Mouse (Mus musculus): ENCODE results near the gene Pcbp1. TPM values are rescaled to one million over a fixed set of nuclear protein-coding genes. Genes with fewer than 3 reads are reported as not detected.
"Not testable (repeated sequence)": the region's sequence is repeated elsewhere in the genome, so short reads cannot be mapped to it uniquely, and the experiment has no call there.

The Pcbp1 gene
- polyA plus RNA-seq, 1 experiment = 166 TPM

GRCm38 (mm10) chr6:86495661-86496060 is 30.5 kb downstream of the Pcbp1 start:
- WGBS = 55% methylated on average over 3 of the region's 3 CpGs
- H3K27ac ChIP-seq (ENCODE audit: insufficient read depth, low read depth, low read length) = peak overlapping the region; percentile 80
- H3K36me3 ChIP-seq (ENCODE audit: control insufficient read depth, insufficient read depth, low read length) = no peaks in the 10 kb centered on the region
- H3K27me3 ChIP-seq (replicated peaks; ENCODE audit: control insufficient read depth, insufficient read depth, low read length) = no peaks in the 10 kb centered on the region
- TF ChIP-seq POLR2A (IDR thresholded peaks at IDR 0.05; ENCODE audit: low read depth, low read length) (no peak), CTCF (conservative IDR thresholded peaks at IDR 0.05; ENCODE audit: insufficient read depth, insufficient read length, low read depth, low read length) (no peak)
- no peak overlapping the region for H3K4me3 ChIP-seq (ENCODE audit: insufficient read depth, low read depth, low read length)
- H3K4me1 ChIP-seq (ENCODE audit: control insufficient read depth, insufficient read depth, low read length) = peaks cover 11% of the 10 kb centered on the region; the same call in 1 of the 2 replicates
- no peak for DNase-seq

GRCm38 (mm10) chr6:86494767-86495166 is 31.4 kb downstream of the Pcbp1 start:
- Histone ChIP-seq H3K27ac (ENCODE audit: insufficient read depth, low read depth, low read length) (no peak overlapping the region), H3K4me3 (ENCODE audit: insufficient read depth, low read depth, low read length) (no peak overlapping the region), H3K36me3 (ENCODE audit: control insufficient read depth, insufficient read depth, low read length) (no peaks in the 10 kb centered on the region), H3K27me3 (replicated peaks; ENCODE audit: control insufficient read depth, insufficient read depth, low read length) (no peaks in the 10 kb centered on the region), H3K4me1 (ENCODE audit: control insufficient read depth, insufficient read depth, low read length) (peaks cover 11% of the 10 kb centered on the region; the same call in 1 of the 2 replicates)
- 98% methylated on average over 7 of the region's 7 CpGs for WGBS
- no peak for DNase-seq
- peak; percentile 25; the same call in 1 of the 2 replicates for TF ChIP-seq CTCF (conservative IDR thresholded peaks at IDR 0.05; ENCODE audit: insufficient read depth, insufficient read length, low read depth, low read length)
- TF ChIP-seq POLR2A (IDR thresholded peaks at IDR 0.05; ENCODE audit: low read depth, low read length) = no peak

DNA sequence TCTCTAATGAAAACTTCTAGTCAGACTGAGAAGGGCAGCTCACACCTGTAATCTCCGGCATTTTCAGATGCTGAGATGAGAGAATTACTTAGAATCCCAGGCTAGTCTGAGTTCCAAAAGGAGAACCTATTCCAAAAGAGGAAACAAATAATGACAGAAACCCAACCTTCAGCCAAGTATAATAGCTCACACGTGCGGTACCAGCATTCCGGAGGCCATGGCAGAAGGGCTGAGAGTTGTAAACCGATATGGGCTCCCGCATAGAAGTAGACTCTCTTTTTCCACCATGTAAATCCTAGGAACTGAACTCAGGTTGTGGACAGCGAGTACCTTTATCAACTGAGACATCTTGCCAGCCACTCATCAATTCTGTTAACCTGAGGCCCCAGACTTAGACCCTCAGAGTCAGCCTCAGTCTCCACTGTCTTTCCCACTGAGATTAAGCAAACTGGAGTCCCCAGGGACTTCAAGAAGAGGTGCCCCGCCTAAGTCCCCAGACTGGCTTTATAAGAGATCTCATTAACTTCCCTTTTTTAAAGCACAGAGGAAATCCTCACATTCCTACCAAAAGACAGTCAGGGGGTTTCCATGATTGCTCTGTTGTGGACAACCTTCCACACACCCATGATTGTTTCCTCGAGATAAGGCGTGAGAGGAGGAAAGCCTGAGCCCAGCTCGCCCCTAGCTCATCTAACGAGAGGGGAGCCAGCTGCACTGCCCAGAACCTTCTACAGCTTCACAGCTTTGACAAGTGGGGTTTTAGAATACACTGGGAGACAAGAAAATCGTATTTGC is 32.5 kb downstream of the Pcbp1 start:
- TF ChIP-seq POLR2A (IDR thresholded peaks at IDR 0.05; ENCODE audit: low read depth, low read length) (no peak), CTCF (conservative IDR thresholded peaks at IDR 0.05; ENCODE audit: insufficient read depth, insufficient read length, low read depth, low read length) (no peak)
- Histone ChIP-seq H3K27me3 (replicated peaks; ENCODE audit: control insufficient read depth, insufficient read depth, low read length) (no peaks in the 10 kb centered on the region), H3K4me1 (ENCODE audit: control insufficient read depth, insufficient read depth, low read length) (peaks cover 11% of the 10 kb centered on the region; the same call in 1 of the 2 replicates), H3K27ac (ENCODE audit: insufficient read depth, low read depth, low read length) (peak overlapping the region; percentile 53), H3K36me3 (ENCODE audit: control insufficient read depth, insufficient read depth, low read length) (no peaks in the 10 kb centered on the region), H3K4me3 (ENCODE audit: insufficient read depth, low read depth, low read length) (no peak overlapping the region)
- 59% methylated on average over 13 of the region's 13 CpGs for WGBS
- peak; percentile 54 for DNase-seq

DNA sequence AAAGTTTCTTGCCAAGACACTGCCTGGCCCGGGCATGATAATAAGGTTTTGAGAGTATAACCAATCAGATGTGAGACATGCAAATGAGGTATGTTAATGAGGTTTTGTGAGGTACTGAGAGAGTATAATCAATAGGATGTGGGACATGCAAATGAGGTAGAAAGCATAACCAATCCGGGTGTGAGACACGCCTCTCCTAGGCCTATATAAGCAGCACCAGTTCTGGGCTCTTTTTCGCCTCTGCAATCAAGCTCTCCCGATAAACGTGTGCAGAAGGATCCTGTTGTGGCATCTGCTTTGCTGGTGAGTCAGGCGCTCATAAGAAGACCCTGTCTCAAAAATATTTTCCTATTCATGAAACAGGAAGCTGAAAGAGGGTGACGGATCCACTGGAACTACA is 35.7 kb downstream of the Pcbp1 start:
- WGBS = 93% methylated on average over 8 of the region's 8 CpGs
- not testable (repeated sequence) for H3K36me3 ChIP-seq (ENCODE audit: control insufficient read depth, insufficient read depth, low read length); H3K27ac ChIP-seq (ENCODE audit: insufficient read depth, low read depth, low read length); H3K4me3 ChIP-seq (ENCODE audit: insufficient read depth, low read depth, low read length); H3K27me3 ChIP-seq (replicated peaks; ENCODE audit: control insufficient read depth, insufficient read depth, low read length); DNase-seq
- H3K4me1 ChIP-seq (ENCODE audit: control insufficient read depth, insufficient read depth, low read length) = peaks cover 22% of the 10 kb centered on the region

DNA sequence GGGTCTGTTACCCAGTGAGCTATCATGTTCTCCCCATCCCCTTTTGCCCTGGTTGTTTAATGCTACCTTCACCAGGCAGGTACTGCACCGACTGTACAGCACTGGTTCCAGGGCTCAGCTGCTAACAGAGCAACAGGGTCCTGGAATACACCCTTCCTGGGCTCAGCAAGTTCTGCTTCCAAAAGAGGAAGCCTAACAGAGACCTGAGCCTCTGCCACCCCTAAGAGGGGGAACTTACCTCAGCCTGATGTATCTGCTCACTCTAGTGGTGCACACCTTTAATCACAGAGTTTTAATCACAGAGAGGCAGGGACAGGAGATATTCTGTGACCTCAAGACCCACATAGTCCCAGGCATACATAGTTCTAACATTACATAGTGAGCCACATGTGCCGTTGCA is 36.2 kb downstream of the Pcbp1 start:
- no peak for DNase-seq
- no peak for TF ChIP-seq CTCF (conservative IDR thresholded peaks at IDR 0.05; ENCODE audit: insufficient read depth, insufficient read length, low read depth, low read length)
- no peak for TF ChIP-seq POLR2A (IDR thresholded peaks at IDR 0.05; ENCODE audit: low read depth, low read length)
- 92% methylated on average over 2 of the region's 2 CpGs for WGBS
- peaks cover 22% of the 10 kb centered on the region for H3K4me1 ChIP-seq (ENCODE audit: control insufficient read depth, insufficient read depth, low read length)
- no peak overlapping the region for H3K27ac ChIP-seq (ENCODE audit: insufficient read depth, low read depth, low read length)
- no peak overlapping the region for H3K4me3 ChIP-seq (ENCODE audit: insufficient read depth, low read depth, low read length)
- no peaks in the 10 kb centered on the region for H3K27me3 ChIP-seq (replicated peaks; ENCODE audit: control insufficient read depth, insufficient read depth, low read length)
- no peaks in the 10 kb centered on the region for H3K36me3 ChIP-seq (ENCODE audit: control insufficient read depth, insufficient read depth, low read length)

- H3K27ac ChIP-seq (ENCODE audit: insufficient read depth, low read depth, low read length) = peak overlapping the region; percentile 86
- peak; percentile 40 for DNase-seq
- no peak overlapping the region for H3K4me3 ChIP-seq (ENCODE audit: insufficient read depth, low read depth, low read length)
- no peaks in the 10 kb centered on the region for H3K27me3 ChIP-seq (replicated peaks; ENCODE audit: control insufficient read depth, insufficient read depth, low read length)
- H3K36me3 ChIP-seq (ENCODE audit: control insufficient read depth, insufficient read depth, low read length) = no peaks in the 10 kb centered on the region
- TF ChIP-seq POLR2A (IDR thresholded peaks at IDR 0.05; ENCODE audit: low read depth, low read length) (no peak), CTCF (conservative IDR thresholded peaks at IDR 0.05; ENCODE audit: insufficient read depth, insufficient read length, low read depth, low read length) (no peak)
- WGBS = 35% methylated on average over 3 of the region's 3 CpGs
- H3K4me1 ChIP-seq (ENCODE audit: control insufficient read depth, insufficient read depth, low read length) = peaks cover 24% of the 10 kb centered on the region
Observed at GRCm38 (mm10) chr6:86488149-86488485, 38.0 kb downstream of the Pcbp1 start.

DNA sequence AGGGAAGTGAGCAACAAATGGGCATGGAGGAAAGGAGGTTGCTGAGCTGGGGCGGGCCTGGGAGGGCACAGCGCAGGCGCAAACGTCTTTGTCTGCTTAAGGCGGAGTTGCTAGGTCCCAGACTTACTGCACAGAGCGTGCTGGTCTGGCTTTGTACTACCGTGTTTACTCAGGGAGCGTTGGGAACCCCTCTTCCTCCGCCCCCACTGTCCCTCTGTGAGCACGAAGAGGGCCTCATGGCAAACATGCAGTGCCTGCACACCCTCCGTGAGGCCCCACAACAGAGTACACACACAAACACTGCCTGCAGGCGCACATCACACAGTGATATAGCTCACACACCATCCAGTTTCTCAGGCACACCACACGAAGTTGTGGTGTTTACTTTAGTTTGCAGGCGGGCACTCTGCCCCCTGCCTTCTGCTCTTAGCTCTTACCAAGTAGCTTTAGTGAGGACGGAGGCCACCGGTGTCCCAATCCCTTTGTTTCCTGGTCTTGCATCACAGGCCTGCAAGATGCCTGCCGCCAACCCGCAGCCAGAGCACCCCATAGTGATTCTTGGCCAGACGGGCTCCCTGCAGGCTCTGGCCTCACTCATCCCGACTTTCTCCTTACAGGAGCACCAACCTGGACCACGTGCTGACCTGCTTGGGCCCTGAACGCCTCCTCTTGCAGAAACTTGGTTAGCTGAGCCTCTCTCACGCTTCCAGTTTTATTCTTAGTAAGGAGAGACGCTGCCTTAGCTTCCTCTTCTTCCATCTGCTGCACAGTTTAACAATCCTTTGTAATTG is 38.6 kb downstream of the Pcbp1 start:
- 17% methylated on average over 24 of the region's 24 CpGs for WGBS
- peak; percentile 73 for DNase-seq
- peak overlapping the region; percentile 86 for H3K27ac ChIP-seq (ENCODE audit: insufficient read depth, low read depth, low read length)
- TF ChIP-seq POLR2A (IDR thresholded peaks at IDR 0.05; ENCODE audit: low read depth, low read length) = peak; percentile 69
- peak; percentile 26; the same call in 1 of the 2 replicates for TF ChIP-seq CTCF (conservative IDR thresholded peaks at IDR 0.05; ENCODE audit: insufficient read depth, insufficient read length, low read depth, low read length)
- no peaks in the 10 kb centered on the region for H3K36me3 ChIP-seq (ENCODE audit: control insufficient read depth, insufficient read depth, low read length)
- no peak overlapping the region for H3K4me3 ChIP-seq (ENCODE audit: insufficient read depth, low read depth, low read length)
- no peaks in the 10 kb centered on the region for H3K27me3 ChIP-seq (replicated peaks; ENCODE audit: control insufficient read depth, insufficient read depth, low read length)
- H3K4me1 ChIP-seq (ENCODE audit: control insufficient read depth, insufficient read depth, low read length) = peaks cover 24% of the 10 kb centered on the region
